Mouse (Mus musculus): ENCODE data around the gene Lrrtm4. TPM values are rescaled to one million over a fixed set of nuclear protein-coding genes. Genes with fewer than 3 reads are reported as not detected.

Gene Lrrtm4
- total and polyA plus RNA-seq, 3 experiments, result not detected

- Histone ChIP-seq H3K79me2 (ENCODE audit: control insufficient read depth, insufficient read depth, low read length, poor library complexity) (no peaks in the 10 kb centered on the region), H3K4me1 (ENCODE audit: control insufficient read depth in 1 of 2, insufficient read depth in 2 of 2, low read length in 2 of 2) (no peaks in the 10 kb centered on the region), H3K4me3 (ENCODE audit: control insufficient read depth in 1 of 2, insufficient read depth in 1 of 2, low read depth in 2 of 2, low read length in 2 of 2) (no peak overlapping the region), H3K9ac (ENCODE audit: control insufficient read depth, low read depth, low read length, poor library complexity, severe bottlenecking) (no peak overlapping the region), H3K36me3 (ENCODE audit: control insufficient read depth in 1 of 2, insufficient read depth in 2 of 2, low read length in 2 of 2) (no peaks in the 10 kb centered on the region), H3K27me3 (ENCODE audit: control insufficient read depth in 1 of 2, insufficient read depth in 2 of 2, low read length in 2 of 2) (no peaks in the 10 kb centered on the region), H3K27ac (ENCODE audit: control insufficient read depth, low read depth, low read length) (no peak overlapping the region), H3K9me3 (replicated peaks; ENCODE audit: insufficient read depth, low read length) (no peaks in the 10 kb centered on the region)
- no peak for DNase-seq (ENCODE audit: low read depth, low spot score)
- TF ChIP-seq MYB (IDR thresholded peaks at IDR 0.05; ENCODE audit: low read depth, low read length) (no peak), GATA1 (IDR thresholded peaks at IDR 0.05; ENCODE audit: low read depth, low read length) (no peak), MAFK (IDR thresholded peaks at IDR 0.05; ENCODE audit: borderline replicate concordance, low read depth, low read length) (no peak), ETS1 (IDR thresholded peaks at IDR 0.05; ENCODE audit: low read depth, low read length) (no peak), JUND (IDR thresholded peaks at IDR 0.05; ENCODE audit: low read depth, low read length) (no peak), EP300 (IDR thresholded peaks at IDR 0.05; ENCODE audit: low read depth in 1 of 2, low read length in 2 of 2) (no peak), RCOR1 (IDR thresholded peaks at IDR 0.05; ENCODE audit: low read depth, low read length) (no peak), POLR2A (IDR thresholded peaks at IDR 0.05; ENCODE audit: control insufficient read depth in 1 of 2, insufficient read depth in 1 of 2, low read depth in 1 of 2, low read length in 2 of 2, poor library complexity in 1 of 2) (no peak), NRF1 (IDR thresholded peaks at IDR 0.05; ENCODE audit: insufficient read depth, low read depth, low read length, poor library complexity, severe bottlenecking) (no peak), TAL1 (IDR thresholded peaks at IDR 0.05; ENCODE audit: low read length) (no peak), USF1 (IDR thresholded peaks at IDR 0.05; ENCODE audit: low read depth, low read length) (no peak), E2F4 (IDR thresholded peaks at IDR 0.05; ENCODE audit: borderline replicate concordance, low read depth, low read length) (no peak), MXI1 (IDR thresholded peaks at IDR 0.05; ENCODE audit: low read depth, low read length) (no peak), CHD1 (IDR thresholded peaks at IDR 0.05; ENCODE audit: low read depth, low read length) (no peak), ELF1 (IDR thresholded peaks at IDR 0.05; ENCODE audit: low read depth, low read length) (no peak), UBTF (IDR thresholded peaks at IDR 0.05; ENCODE audit: borderline replicate concordance, insufficient read depth, low read depth, low read length) (no peak), CTCF (IDR thresholded peaks at IDR 0.05 in 2 of 3, conservative IDR thresholded peaks at IDR 0.05 in 1 of 3; ENCODE audit: control insufficient read depth in 1 of 3, insufficient read depth in 1 of 3, low read depth in 2 of 3, low read length in 3 of 3, poor library complexity in 1 of 3, severe bottlenecking in 1 of 3) (no peak), POLR2AphosphoS5 (IDR thresholded peaks at IDR 0.05; ENCODE audit: borderline replicate concordance, low read depth, low read length) (no peak), ZNF384 (IDR thresholded peaks at IDR 0.05; ENCODE audit: low read depth, low read length) (no peak)
Measured at GRCm38 (mm10) chr6:80554991-80555390, 536.3 kb downstream of the Lrrtm4 start.

- DNase-seq (ENCODE audit: low read depth, low spot score), result no peak
- Histone ChIP-seq H3K36me3 (ENCODE audit: control insufficient read depth in 1 of 2, insufficient read depth in 2 of 2, low read length in 2 of 2) (no peaks in the 10 kb centered on the region), H3K9ac (ENCODE audit: control insufficient read depth, low read depth, low read length, poor library complexity, severe bottlenecking) (no peak overlapping the region), H3K9me3 (replicated peaks; ENCODE audit: insufficient read depth, low read length) (no peaks in the 10 kb centered on the region), H3K27me3 (ENCODE audit: control insufficient read depth in 1 of 2, insufficient read depth in 2 of 2, low read length in 2 of 2) (no peaks in the 10 kb centered on the region), H3K79me2 (ENCODE audit: control insufficient read depth, insufficient read depth, low read length, poor library complexity) (no peaks in the 10 kb centered on the region), H3K4me1 (ENCODE audit: control insufficient read depth in 1 of 2, insufficient read depth in 2 of 2, low read length in 2 of 2) (no peaks in the 10 kb centered on the region), H3K27ac (ENCODE audit: control insufficient read depth, low read depth, low read length) (no peak overlapping the region), H3K4me3 (ENCODE audit: control insufficient read depth in 1 of 2, insufficient read depth in 1 of 2, low read depth in 2 of 2, low read length in 2 of 2) (no peak overlapping the region)
- no peak for TF ChIP-seq MAFK (IDR thresholded peaks at IDR 0.05; ENCODE audit: borderline replicate concordance, low read depth, low read length)
- TF ChIP-seq POLR2A (IDR thresholded peaks at IDR 0.05; ENCODE audit: control insufficient read depth in 1 of 2, insufficient read depth in 1 of 2, low read depth in 1 of 2, low read length in 2 of 2, poor library complexity in 1 of 2), result no peak
- no peak for TF ChIP-seq UBTF (IDR thresholded peaks at IDR 0.05; ENCODE audit: borderline replicate concordance, insufficient read depth, low read depth, low read length)
Measured at GRCm38 (mm10) chr6:80577227-80577626, 558.5 kb downstream of the Lrrtm4 start.

Measured in MEL (cell line).